Mouse (Mus musculus): ENCODE data around the gene Wfdc5. TPM values are rescaled to one million over a fixed set of nuclear protein-coding genes. Genes with fewer than 3 reads are reported as not detected.

Gene Wfdc5
- polyA plus RNA-seq, 1 experiment from 2014 or later: not detected

DNA sequence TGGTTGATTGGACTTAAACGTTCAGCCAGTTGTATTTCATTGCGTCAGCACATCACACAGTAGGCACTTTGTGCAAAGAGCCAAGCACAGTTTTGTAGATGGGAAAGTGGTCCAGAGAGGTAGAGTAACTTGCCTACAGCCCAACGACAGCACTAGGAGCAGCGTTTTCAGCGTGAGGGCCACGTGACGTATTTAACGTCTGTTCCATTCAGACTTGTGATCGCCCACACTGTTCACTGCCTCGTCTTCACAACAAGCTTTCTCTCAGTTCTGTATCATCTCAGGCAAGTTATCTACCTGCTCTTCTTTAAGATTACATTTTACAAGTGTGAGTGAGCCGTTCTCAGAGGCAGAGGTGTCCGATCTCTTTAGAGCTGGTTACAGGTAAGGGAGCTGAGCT lies 36.0 kb downstream of the Wfdc5 start:
- Histone ChIP-seq H3K36me3 (peaks cover 7% of the 10 kb centered on the region; the same call in 1 of the 2 replicates), H3K27ac (no peak overlapping the region), H3K4me2 (no peak overlapping the region), H3K9ac (no peak overlapping the region), H3K27me3 (no peaks in the 10 kb centered on the region), H3K4me1 (peaks cover 44% of the 10 kb centered on the region), H3K9me3 (no peaks in the 10 kb centered on the region), H3K4me3 (no peak overlapping the region)
- WGBS: 96% methylated on average over 12 of the region's 12 CpGs
- ATAC-seq (ENCODE audit: insufficient number of reproducible peaks, insufficient read depth, low FRiP score, low TSS enrichment, low read depth): no peak

DNA sequence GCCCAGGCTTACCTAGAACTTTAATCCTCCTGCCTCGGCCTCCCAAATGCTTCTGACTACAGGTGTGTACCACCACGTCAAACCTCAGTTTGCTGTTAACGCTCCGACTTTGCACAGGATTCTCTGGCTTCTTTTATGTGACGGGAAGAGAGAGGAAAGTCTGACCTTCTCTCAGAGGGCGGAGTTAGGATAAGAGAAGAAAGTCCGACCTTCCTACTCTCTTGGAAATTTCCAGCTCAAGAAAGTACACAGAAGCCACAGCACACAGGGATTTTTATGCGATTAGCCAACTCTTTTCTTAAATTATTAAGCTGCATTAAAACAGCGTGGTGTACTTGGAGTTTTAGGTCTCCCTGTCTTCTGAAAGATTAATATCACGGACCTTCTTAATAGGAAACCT lies 38.0 kb downstream of the Wfdc5 start:
- Histone ChIP-seq H3K4me3 (no peak overlapping the region), H3K27ac (no peak overlapping the region), H3K9me3 (no peaks in the 10 kb centered on the region), H3K4me2 (no peak overlapping the region), H3K4me1 (peaks cover 29% of the 10 kb centered on the region), H3K9ac (no peak overlapping the region), H3K27me3 (no peaks in the 10 kb centered on the region), H3K36me3 (peaks cover 6% of the 10 kb centered on the region; the same call in 1 of the 2 replicates)
- WGBS: 80% methylated on average over 10 of the region's 10 CpGs
- ATAC-seq (ENCODE audit: insufficient number of reproducible peaks, insufficient read depth, low FRiP score, low TSS enrichment, low read depth): no peak

DNA sequence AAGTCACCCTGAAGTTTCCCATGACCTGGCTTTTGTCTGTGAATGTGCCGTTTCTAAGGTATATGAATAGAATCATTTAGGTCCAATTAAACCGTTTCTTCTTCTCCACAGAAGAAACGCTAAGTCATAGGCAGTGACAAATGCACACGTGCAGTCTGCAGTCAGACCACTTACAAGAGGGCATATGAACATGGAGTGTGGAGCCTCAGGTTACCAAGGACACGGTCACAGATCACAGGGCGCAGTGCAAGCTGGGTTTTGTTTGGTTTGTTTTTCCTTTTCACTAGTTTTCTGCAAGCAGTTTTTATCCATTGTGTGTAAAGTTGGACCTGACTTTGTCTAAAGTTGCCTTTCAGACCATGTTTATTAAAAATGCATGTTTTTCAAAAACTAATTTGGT lies 38.5 kb downstream of the Wfdc5 start:
- Histone ChIP-seq H3K27me3 (no peaks in the 10 kb centered on the region), H3K4me3 (no peak overlapping the region), H3K4me1 (peaks cover 24% of the 10 kb centered on the region), H3K9me3 (no peaks in the 10 kb centered on the region), H3K27ac (no peak overlapping the region), H3K4me2 (no peak overlapping the region), H3K36me3 (peaks cover 6% of the 10 kb centered on the region; the same call in 1 of the 2 replicates), H3K9ac (no peak overlapping the region)
- no peak for ATAC-seq (ENCODE audit: insufficient number of reproducible peaks, insufficient read depth, low FRiP score, low TSS enrichment, low read depth)
- WGBS: 74% methylated on average over 6 of the region's 6 CpGs

DNA sequence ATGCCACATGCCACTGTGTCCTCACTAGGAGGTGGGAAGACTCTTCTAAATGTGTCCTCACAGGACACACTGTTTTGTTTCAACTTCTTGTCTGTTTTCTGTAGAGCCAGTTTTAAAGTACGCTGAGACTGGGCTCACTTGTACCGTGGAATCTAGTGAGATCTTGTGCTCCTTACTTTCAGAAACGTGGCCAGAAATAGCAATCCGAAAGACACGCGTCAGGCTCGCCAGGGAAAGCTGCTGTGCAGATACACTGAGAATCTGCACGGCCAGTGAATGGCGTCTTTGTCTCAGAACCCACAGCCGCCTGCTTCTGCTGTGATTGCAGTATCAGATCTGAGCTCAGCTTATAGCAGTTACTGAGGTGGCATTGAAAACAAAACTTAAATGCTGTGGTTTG lies 40.5 kb downstream of the Wfdc5 start:
- Histone ChIP-seq H3K27me3 (no peaks in the 10 kb centered on the region), H3K9ac (0 out of 2 replicates have a peak overlapping the region, but pooled peaks have one; percentile 21), H3K4me3 (no peak overlapping the region), H3K4me1 (peaks cover 36% of the 10 kb centered on the region), H3K36me3 (peaks cover 6% of the 10 kb centered on the region; the same call in 1 of the 2 replicates), H3K4me2 (no peak overlapping the region), H3K9me3 (no peaks in the 10 kb centered on the region), H3K27ac (peak overlapping the region; percentile 89)
- WGBS: 26% methylated on average over 10 of the region's 10 CpGs
- ATAC-seq (ENCODE audit: insufficient number of reproducible peaks, insufficient read depth, low FRiP score, low TSS enrichment, low read depth): no peak

DNA sequence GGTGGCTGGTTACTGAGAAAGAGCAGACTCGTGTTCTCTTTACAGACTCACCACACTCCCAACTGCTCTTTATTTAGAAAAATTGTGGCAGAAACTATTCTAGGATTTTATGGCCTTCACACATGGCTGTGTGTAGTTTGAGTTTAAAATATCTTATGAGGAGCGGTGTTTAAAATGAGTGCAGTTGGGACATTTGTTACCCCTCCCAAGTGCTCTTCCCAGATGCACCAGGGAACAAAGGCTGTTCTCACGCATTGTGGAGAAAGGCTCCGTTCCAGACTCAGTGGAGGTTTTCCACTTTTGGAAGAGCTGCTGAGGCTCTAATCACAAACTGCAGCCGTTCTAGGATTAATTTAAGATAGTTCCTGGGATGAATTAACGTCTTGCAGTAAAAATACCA lies 44.8 kb downstream of the Wfdc5 start:
- H3K36me3 ChIP-seq: no peaks in the 10 kb centered on the region
- H3K4me1 ChIP-seq: peaks cover 42% of the 10 kb centered on the region
- no peaks in the 10 kb centered on the region for H3K9me3 ChIP-seq
- no peak overlapping the region for H3K4me3 ChIP-seq
- H3K27ac ChIP-seq: peak overlapping the region; percentile 56; the same call in 1 of the 2 replicates
- no peaks in the 10 kb centered on the region for H3K27me3 ChIP-seq
- ATAC-seq (ENCODE audit: insufficient number of reproducible peaks, insufficient read depth, low FRiP score, low TSS enrichment, low read depth): no peak
- H3K9ac ChIP-seq: no peak overlapping the region; the same call in 1 of the 2 replicates
- H3K4me2 ChIP-seq: no peak overlapping the region
- 58% methylated on average over 6 of the region's 6 CpGs for WGBS

DNA sequence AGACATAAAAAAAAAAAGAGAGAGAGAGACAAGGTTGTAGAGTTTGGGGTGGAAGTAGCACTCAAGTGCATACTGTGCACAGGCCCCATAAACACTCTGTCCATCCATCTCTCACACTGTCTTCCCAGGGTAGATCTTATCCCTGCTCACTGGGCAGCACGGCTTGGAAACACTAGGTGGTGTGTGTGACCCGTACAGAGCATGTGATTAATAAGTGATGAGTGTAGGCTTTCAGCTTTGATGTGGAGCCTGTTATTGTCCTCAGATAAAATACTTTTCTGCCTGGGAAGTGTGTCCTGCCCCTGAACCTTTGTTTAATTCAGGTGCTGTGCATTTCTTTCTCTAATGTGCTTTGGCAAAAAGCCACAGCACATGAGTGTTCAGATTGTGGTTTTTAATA lies 46.1 kb downstream of the Wfdc5 start:
- Histone ChIP-seq H3K27ac (no peak overlapping the region), H3K36me3 (no peaks in the 10 kb centered on the region), H3K9me3 (no peaks in the 10 kb centered on the region), H3K4me2 (no peak overlapping the region), H3K4me1 (peaks cover 28% of the 10 kb centered on the region), H3K4me3 (no peak overlapping the region), H3K27me3 (no peaks in the 10 kb centered on the region), H3K9ac (no peak overlapping the region)
- 0 out of 2 replicates have a peak, but pooled peaks have one; percentile 56 for ATAC-seq (ENCODE audit: insufficient number of reproducible peaks, insufficient read depth, low FRiP score, low TSS enrichment, low read depth)
- WGBS: 47% methylated on average over 2 of the region's 2 CpGs

DNA sequence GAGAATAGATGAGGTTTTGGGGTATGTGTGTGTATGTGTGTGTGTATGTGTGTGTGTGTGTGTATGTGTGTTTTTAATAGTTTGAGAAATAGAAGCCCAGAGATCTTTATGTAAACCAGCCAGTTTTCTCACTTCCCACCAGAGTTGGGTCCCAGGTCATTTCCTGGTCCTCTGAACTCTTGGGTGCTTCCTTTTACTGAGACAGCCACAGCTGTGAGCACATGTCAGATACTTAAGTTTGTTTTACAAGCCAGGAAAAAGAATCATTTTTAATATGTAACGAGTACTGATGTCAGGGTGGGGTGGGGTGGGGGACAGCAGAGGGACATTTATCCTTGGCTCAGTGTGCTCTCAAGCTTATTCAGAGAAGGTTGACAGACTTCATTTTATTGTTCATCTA lies 47.2 kb downstream of the Wfdc5 start:
- Histone ChIP-seq H3K9me3 (no peaks in the 10 kb centered on the region), H3K4me3 (no peak overlapping the region), H3K4me2 (no peak overlapping the region), H3K9ac (no peak overlapping the region), H3K27ac (no peak overlapping the region), H3K27me3 (no peaks in the 10 kb centered on the region), H3K4me1 (peaks cover 26% of the 10 kb centered on the region), H3K36me3 (0 out of 2 replicates have a peak, but pooled peaks cover 3% of the 10 kb centered on the region)
- 90% methylated on average over 1 of the region's 1 CpGs for WGBS
- ATAC-seq (ENCODE audit: insufficient number of reproducible peaks, insufficient read depth, low FRiP score, low TSS enrichment, low read depth): no peak

DNA sequence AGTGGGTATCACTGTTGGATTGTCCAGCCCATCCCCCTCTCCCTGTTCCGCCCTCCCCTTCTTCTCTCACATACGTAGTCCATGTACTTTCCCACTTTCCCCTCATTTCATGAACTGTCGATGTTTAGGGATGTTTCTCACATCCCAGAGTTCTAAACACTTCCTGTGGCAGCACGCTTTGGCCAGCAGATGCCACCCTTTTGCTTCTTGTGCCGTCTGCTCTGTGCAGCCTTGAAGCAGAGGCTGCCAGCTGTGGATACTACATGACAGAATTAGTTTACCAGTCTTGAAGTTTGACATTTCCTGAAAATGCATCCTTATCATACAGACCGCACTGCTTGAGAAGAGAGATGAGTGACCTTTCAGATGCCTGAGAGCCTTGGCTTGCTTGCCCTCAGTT lies 48.0 kb downstream of the Wfdc5 start:
- Histone ChIP-seq H3K27me3 (no peaks in the 10 kb centered on the region), H3K9ac (no peak overlapping the region), H3K9me3 (no peaks in the 10 kb centered on the region), H3K4me3 (no peak overlapping the region), H3K36me3 (0 out of 2 replicates have a peak, but pooled peaks cover 3% of the 10 kb centered on the region), H3K4me2 (no peak overlapping the region), H3K4me1 (peaks cover 26% of the 10 kb centered on the region), H3K27ac (no peak overlapping the region)
- 61% methylated on average over 6 of the region's 6 CpGs for WGBS
- ATAC-seq (ENCODE audit: insufficient number of reproducible peaks, insufficient read depth, low FRiP score, low TSS enrichment, low read depth): no peak

DNA sequence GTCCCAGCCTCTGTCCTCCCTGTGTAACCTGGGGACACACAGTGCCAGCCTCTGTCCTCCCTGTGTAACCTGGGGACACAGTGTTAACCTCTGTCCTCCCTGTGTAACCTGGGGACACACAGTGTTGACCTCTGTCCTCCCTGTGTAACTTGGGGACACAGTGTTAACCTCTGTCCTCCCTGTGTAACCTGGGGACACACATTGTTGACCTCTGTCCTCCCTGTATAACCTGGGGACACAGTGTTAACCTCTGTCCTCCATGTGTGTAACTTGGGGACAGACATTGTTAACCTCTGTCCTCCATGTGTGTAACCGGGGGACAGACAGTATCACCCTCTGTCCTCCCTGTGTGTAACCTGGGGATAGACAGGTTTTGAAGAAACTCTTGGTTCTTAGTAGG lies 51.0 kb downstream of the Wfdc5 start:
- 69% methylated on average over 1 of the region's 1 CpGs for WGBS
- H3K27ac ChIP-seq: no peak overlapping the region
- no peak overlapping the region for H3K4me3 ChIP-seq
- ATAC-seq (ENCODE audit: insufficient number of reproducible peaks, insufficient read depth, low FRiP score, low TSS enrichment, low read depth): no peak
- no peak overlapping the region for H3K9ac ChIP-seq
- no peaks in the 10 kb centered on the region for H3K9me3 ChIP-seq
- H3K4me1 ChIP-seq: peaks cover 17% of the 10 kb centered on the region
- 0 out of 2 replicates have a peak, but pooled peaks cover 3% of the 10 kb centered on the region for H3K36me3 ChIP-seq
- H3K27me3 ChIP-seq: no peaks in the 10 kb centered on the region
- no peak overlapping the region for H3K4me2 ChIP-seq

DNA sequence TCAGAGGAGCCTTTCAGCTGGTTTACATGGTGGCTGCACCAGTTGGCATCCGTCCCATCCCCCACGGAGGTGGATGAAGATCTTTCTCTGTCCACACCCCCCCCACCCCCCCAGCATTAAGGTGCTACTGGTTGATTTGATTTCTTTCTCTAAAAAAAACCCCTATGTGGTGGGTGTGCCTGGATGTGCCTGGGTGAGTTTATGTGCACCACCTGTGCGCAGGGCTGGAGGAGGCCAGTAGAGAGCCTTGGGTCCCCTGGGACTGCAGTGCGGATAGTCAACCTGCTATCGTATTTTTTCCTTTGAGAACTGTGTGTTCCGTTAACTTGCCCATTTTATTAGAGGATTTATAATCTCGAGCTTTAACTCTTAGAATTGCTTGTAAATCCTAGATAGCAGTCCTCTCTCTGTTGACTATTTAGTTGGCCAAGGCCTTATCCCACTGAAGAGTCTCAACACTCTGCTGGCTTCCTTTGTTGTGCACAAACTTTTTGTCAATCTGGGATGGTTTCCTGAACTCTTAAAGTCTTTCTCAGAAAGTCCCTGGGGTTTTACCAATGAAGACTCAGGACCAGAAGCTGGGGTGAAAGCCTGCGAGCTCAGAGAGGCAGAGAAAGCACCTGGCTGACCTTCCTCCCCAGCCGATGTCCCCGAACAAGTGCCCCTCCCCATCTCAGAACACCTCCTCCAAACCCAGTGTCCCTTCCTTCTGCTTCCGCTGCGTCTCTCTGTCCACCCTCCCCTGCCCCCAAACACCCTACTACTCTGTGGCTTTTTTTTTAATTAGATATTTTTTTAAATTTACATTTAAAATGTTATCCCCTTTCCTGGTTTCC lies 53.7 kb downstream of the Wfdc5 start:
- no peaks in the 10 kb centered on the region for H3K9me3 ChIP-seq
- H3K36me3 ChIP-seq: 0 out of 2 replicates have a peak, but pooled peaks cover 3% of the 10 kb centered on the region
- H3K27me3 ChIP-seq: no peaks in the 10 kb centered on the region
- no peak overlapping the region for H3K4me3 ChIP-seq
- 87% methylated on average over 12 of the region's 12 CpGs for WGBS
- H3K4me2 ChIP-seq: no peak overlapping the region
- H3K27ac ChIP-seq: no peak overlapping the region
- H3K4me1 ChIP-seq: peaks cover 13% of the 10 kb centered on the region; the same call in 1 of the 2 replicates
- ATAC-seq (ENCODE audit: insufficient number of reproducible peaks, insufficient read depth, low FRiP score, low TSS enrichment, low read depth): no peak
- no peak overlapping the region for H3K9ac ChIP-seq

DNA sequence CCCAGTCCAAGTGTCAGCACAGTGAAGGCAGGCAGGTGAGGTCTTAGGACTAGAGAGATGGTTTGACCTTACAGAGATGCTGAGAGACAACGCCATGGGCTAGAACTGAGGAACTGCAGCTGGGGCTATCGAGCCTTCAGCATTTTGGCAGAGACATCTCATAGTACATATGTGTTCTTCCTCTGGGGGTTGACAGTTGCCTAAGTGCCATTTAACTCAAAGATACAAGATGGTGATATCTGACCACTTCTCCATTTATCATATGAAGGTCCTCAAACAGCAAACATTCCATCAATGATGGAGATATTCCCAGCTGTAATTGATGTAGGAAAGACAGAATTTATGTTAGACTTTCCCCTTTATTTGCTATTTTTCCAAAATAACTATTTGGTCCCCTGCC lies 55.2 kb downstream of the Wfdc5 start:
- Histone ChIP-seq H3K9me3 (no peaks in the 10 kb centered on the region), H3K4me2 (no peak overlapping the region), H3K36me3 (peaks cover 9% of the 10 kb centered on the region; the same call in 1 of the 2 replicates), H3K27ac (0 out of 2 replicates have a peak overlapping the region, but pooled peaks have one; percentile 28), H3K4me1 (peaks cover 13% of the 10 kb centered on the region; the same call in 1 of the 2 replicates), H3K4me3 (no peak overlapping the region), H3K9ac (no peak overlapping the region), H3K27me3 (no peaks in the 10 kb centered on the region)
- no peak for ATAC-seq (ENCODE audit: insufficient number of reproducible peaks, insufficient read depth, low FRiP score, low TSS enrichment, low read depth)
- 89% methylated on average over 2 of the region's 2 CpGs for WGBS

DNA sequence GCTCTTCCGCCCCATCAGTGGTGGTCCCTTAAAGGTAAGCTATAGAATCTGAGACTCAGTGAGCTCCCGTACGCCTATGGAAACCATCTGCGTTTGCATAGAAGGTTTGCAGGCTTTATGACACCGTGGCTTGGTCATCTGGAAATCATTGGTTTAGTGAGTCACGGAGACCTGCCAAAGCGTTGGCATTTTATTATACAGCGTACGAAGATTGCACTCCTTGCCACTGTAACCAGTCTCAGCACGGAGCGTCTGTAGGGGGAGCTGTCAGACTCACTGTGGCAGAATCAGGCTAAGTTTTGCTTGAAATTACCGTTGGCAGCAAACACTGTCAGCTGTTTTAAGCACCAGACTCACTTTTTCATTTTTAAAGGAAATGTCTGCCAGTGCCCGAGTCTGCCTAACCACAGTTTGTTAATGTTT lies 56.0 kb downstream of the Wfdc5 start:
- Histone ChIP-seq H3K9me3 (no peaks in the 10 kb centered on the region), H3K4me2 (no peak overlapping the region), H3K9ac (no peak overlapping the region), H3K4me3 (no peak overlapping the region), H3K36me3 (peaks cover 13% of the 10 kb centered on the region; the same call in 1 of the 2 replicates), H3K27ac (no peak overlapping the region), H3K27me3 (no peaks in the 10 kb centered on the region), H3K4me1 (peaks cover 13% of the 10 kb centered on the region; the same call in 1 of the 2 replicates)
- no peak for ATAC-seq (ENCODE audit: insufficient number of reproducible peaks, insufficient read depth, low FRiP score, low TSS enrichment, low read depth)
- WGBS: 47% methylated on average over 13 of the region's 13 CpGs

Measured in embryonic facial prominence, embryonic 13.5 days (tissue).